Mouse (Mus musculus) forebrain, embryonic 10.5 days (tissue): ENCODE data around the gene Txnrd3. TPM values are rescaled to one million over a fixed set of nuclear protein-coding genes. Genes with fewer than 3 reads are reported as not detected.
A peak's percentile ranks its signal among the peaks of the same experiment; 100 is the strongest.

ENCODE experiments used
- DNase-seq: peaks from one replicate; pipeline ENCODE4 v3.0.0-alpha.2; 2017; ENCODE audit warnings: low spot score; ENCODE audit errors: extremely low spot score
- H3K27ac ChIP-seq: fragments of 300-500 bp; sonication (generic); 2 replicates; pipeline ENCODE4 v1.5.1; 2016; ENCODE audit warnings: mild to moderate bottlenecking
- H3K27me3 ChIP-seq: fragments of 300-500 bp; sonication (generic); 2 replicates; pipeline ENCODE4 v1.6.1; 2016; ENCODE audit warnings: mild to moderate bottlenecking; ENCODE audit not compliant: poor library complexity, severe bottlenecking
- H3K36me3 ChIP-seq: fragments of 300-500 bp; sonication (generic); replicated peaks from 2 replicates; pipeline ENCODE4 v1.6.1; 2016; ENCODE audit warnings: mild to moderate bottlenecking, moderate library complexity
- H3K4me1 ChIP-seq: fragments of 300-500 bp; sonication (generic); 2 replicates; pipeline ENCODE4 v1.6.1; 2016
- H3K4me3 ChIP-seq: fragments of 300-500 bp; sonication (generic); 2 replicates; pipeline ENCODE4 v1.5.1; 2016; ENCODE audit warnings: mild to moderate bottlenecking, moderate library complexity
- H3K9me3 ChIP-seq: fragments of 300-500 bp; sonication (generic); 2 replicates; pipeline ENCODE4 v1.6.1; 2016; ENCODE audit warnings: mild to moderate bottlenecking, moderate library complexity
- WGBS: fragments of 180-500 bp; shearing (Covaris S2); methylation state at CpG from one replicate; pipeline ENCODE4 v1.1.7; 2016; 5-methylcytosine and 5-hydroxymethylcytosine counted together
- polyA plus RNA-seq: library from polyadenylated mRNA; unstranded; fragments of >200 nt; fragmentation: Nextera tagmentation; extraction: Ambion mirVana; gene quantifications from 2 replicates; pipeline ENCODE4 v1.2.1, GENCODE M21; 2016

Gene Txnrd3
- polyA plus RNA-seq, 1 experiment from 2014 or later = 8.9 TPM

DNA sequence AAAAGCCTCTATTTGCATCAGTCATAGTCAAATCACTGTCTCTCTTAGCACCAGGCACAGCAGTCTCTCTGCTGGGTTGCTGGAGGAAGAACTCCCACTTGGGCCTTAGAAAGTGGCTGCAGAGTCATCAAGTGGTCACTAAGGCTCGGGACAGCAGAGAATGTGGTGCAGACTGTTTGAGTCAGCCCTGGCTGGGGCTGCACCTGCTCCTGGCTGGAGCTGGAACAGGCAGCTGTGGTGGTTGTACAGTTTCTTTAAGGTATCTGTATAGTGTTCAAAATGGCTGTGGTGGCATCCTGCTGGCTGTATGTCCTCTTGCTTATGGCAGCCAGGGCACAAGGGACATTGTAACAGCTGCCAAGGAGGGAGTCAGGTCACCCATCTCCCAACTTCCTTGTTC is 16.7 kb downstream of the Txnrd3 start:
- Histone ChIP-seq H3K27me3 (no peaks in the 10 kb centered on the region), H3K4me1 (peaks cover 9% of the 10 kb centered on the region), H3K4me3 (no peak overlapping the region), H3K9me3 (no peaks in the 10 kb centered on the region), H3K36me3 (peaks cover 7% of the 10 kb centered on the region; the same call in 1 of the 2 replicates), H3K27ac (no peak overlapping the region)
- WGBS = 75% methylated on average over 1 of the region's 1 CpGs
- no peak for DNase-seq

- no peak for DNase-seq
- Histone ChIP-seq H3K9me3 (no peaks in the 10 kb centered on the region), H3K4me3 (no peak overlapping the region), H3K27me3 (no peaks in the 10 kb centered on the region), H3K4me1 (peaks cover 12% of the 10 kb centered on the region), H3K36me3 (peaks cover 7% of the 10 kb centered on the region; the same call in 1 of the 2 replicates), H3K27ac (no peak overlapping the region)
- whole genome bisulfite sequencing = 89% methylated on average over 3 of the region's 3 CpGs
Measured at GRCm38 (mm10) chr6:89662521-89662920, 18.7 kb downstream of the Txnrd3 start.

- H3K36me3 ChIP-seq = peaks cover 7% of the 10 kb centered on the region; the same call in 1 of the 2 replicates
- peaks cover 12% of the 10 kb centered on the region for H3K4me1 ChIP-seq
- H3K27me3 ChIP-seq = no peaks in the 10 kb centered on the region
- no peak overlapping the region for H3K4me3 ChIP-seq
- H3K9me3 ChIP-seq = no peaks in the 10 kb centered on the region
- WGBS = 40% methylated on average over 8 of the region's 8 CpGs
- DNase-seq = no peak
- no peak overlapping the region for H3K27ac ChIP-seq
Measured at GRCm38 (mm10) chr6:89665155-89665554, 21.4 kb downstream of the Txnrd3 start.

GRCm38 (mm10) chr6:89665667-89666066 is 21.9 kb downstream of the Txnrd3 start:
- Histone ChIP-seq H3K4me1 (peaks cover 12% of the 10 kb centered on the region), H3K9me3 (no peaks in the 10 kb centered on the region), H3K36me3 (peaks cover 7% of the 10 kb centered on the region; the same call in 1 of the 2 replicates), H3K4me3 (no peak overlapping the region), H3K27me3 (no peaks in the 10 kb centered on the region), H3K27ac (no peak overlapping the region)
- DNase-seq = no peak
- WGBS = 84% methylated on average over 7 of the region's 7 CpGs

DNA sequence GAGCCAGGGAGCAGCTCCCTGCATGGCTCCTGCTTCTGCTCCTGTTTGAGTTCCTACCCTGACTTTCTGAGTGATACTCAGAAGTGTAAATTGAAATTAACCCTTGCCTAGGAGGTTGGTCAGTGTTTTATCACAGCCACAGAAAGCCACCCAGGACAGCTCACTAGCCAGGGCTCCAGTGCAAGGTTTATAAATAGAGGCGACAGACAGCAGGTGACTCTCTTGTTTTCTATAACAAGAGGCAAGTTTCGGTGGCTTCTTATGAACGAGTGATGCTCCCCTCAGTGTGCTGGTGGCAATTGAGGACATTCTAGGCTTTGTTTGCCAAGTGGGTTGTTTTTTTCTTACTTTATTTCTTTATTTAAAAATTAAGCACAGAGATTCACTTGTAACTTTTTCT is 23.2 kb downstream of the Txnrd3 start:
- WGBS = 86% methylated on average over 3 of the region's 3 CpGs
- Histone ChIP-seq H3K36me3 (peaks cover 7% of the 10 kb centered on the region; the same call in 1 of the 2 replicates), H3K27ac (no peak overlapping the region), H3K9me3 (no peaks in the 10 kb centered on the region), H3K4me1 (peaks cover 12% of the 10 kb centered on the region), H3K27me3 (no peaks in the 10 kb centered on the region), H3K4me3 (no peak overlapping the region)
- no peak for DNase-seq

- H3K36me3 ChIP-seq = no peaks in the 10 kb centered on the region
- H3K9me3 ChIP-seq = no peaks in the 10 kb centered on the region
- H3K4me1 ChIP-seq = peaks cover 12% of the 10 kb centered on the region
- no peaks in the 10 kb centered on the region for H3K27me3 ChIP-seq
- no peak overlapping the region for H3K27ac ChIP-seq
- H3K4me3 ChIP-seq = no peak overlapping the region
- WGBS = 89% methylated on average over 6 of the region's 6 CpGs
- DNase-seq = no peak
Measured at GRCm38 (mm10) chr6:89669556-89669955, 25.8 kb downstream of the Txnrd3 start.

DNA sequence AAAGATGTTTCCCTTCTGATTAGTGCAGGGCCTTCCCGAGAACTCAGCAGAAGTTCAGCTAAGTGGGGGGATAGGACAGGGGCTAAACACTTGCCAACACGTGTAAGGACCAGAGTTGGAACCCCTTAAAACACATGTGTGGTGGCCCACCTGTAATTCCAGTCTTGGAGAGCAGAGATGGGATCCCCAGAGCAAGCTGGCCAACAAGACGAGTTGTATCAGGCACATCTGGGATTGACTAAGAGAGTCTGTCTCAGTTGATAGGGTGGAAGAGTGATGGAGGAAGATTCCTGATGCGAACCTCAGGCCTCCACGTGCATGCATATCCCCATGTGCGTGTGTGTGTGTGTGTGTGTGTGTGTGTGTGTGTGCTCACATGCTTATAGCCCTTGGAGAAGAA is 27.6 kb downstream of the Txnrd3 start:
- Histone ChIP-seq H3K27me3 (no peaks in the 10 kb centered on the region), H3K4me3 (no peak overlapping the region), H3K4me1 (no peaks in the 10 kb centered on the region), H3K9me3 (no peaks in the 10 kb centered on the region), H3K36me3 (no peaks in the 10 kb centered on the region; the same call in 1 of the 2 replicates), H3K27ac (no peak overlapping the region)
- DNase-seq = no peak
- 78% methylated on average over 6 of the region's 6 CpGs for WGBS

DNA sequence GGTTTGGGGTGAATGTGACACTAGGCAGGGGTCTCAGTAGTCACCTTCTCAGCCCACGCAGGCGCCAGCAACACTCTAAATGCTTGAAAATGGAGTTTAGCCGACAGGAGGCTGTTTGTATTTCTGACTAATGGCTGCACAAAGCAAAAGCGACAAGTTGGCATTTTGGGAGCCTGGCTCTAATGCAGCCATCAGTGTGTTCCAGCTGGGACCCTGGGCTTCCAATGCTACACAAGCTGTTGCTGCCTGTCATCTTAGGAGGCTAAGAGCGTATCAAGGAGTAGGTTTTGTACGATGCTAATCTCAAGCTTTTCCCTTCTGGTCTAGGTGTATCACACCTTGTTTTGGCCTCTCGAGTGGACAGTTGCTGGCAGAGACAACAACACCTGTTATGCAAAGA is 28.9 kb downstream of the Txnrd3 start:
- no peak for DNase-seq
- Histone ChIP-seq H3K9me3 (no peaks in the 10 kb centered on the region), H3K27me3 (no peaks in the 10 kb centered on the region), H3K36me3 (no peaks in the 10 kb centered on the region; the same call in 1 of the 2 replicates), H3K4me3 (no peak overlapping the region), H3K4me1 (no peaks in the 10 kb centered on the region), H3K27ac (no peak overlapping the region)
- 90% methylated on average over 7 of the region's 7 CpGs for whole genome bisulfite sequencing

- H3K4me3 ChIP-seq = no peak overlapping the region
- H3K4me1 ChIP-seq = no peaks in the 10 kb centered on the region
- no peaks in the 10 kb centered on the region; the same call in 1 of the 2 replicates for H3K36me3 ChIP-seq
- no peaks in the 10 kb centered on the region for H3K9me3 ChIP-seq
- H3K27ac ChIP-seq = no peak overlapping the region
- no peaks in the 10 kb centered on the region for H3K27me3 ChIP-seq
- 90% methylated on average over 11 of the region's 11 CpGs for WGBS
- DNase-seq = no peak
Measured at GRCm38 (mm10) chr6:89673135-89673780, 29.5 kb downstream of the Txnrd3 start.

DNA sequence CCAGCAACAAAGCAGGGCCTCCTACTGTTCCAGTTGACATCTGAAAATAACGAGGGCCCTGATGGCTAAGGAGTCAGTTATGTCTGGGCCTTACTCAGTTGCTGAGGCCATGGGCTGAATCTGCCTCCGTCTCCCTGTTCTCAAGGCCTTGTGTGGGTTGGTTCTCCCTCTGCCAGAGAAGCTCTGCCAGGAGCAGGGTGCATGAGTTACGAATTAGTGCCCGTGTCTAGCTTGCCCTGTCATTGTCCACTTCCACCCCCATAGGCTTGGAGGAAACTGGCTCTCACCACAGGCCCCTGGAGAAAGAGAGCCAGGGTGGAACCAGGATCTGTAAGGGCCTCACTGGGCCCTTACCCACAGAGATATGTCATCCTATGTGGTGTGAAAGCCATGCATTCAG is 34.7 kb downstream of the Txnrd3 start:
- 82% methylated on average over 4 of the region's 4 CpGs for WGBS
- H3K36me3 ChIP-seq = no peaks in the 10 kb centered on the region; the same call in 1 of the 2 replicates
- no peak for DNase-seq
- no peak overlapping the region for H3K27ac ChIP-seq
- H3K4me3 ChIP-seq = no peak overlapping the region
- H3K27me3 ChIP-seq = no peaks in the 10 kb centered on the region
- H3K4me1 ChIP-seq = no peaks in the 10 kb centered on the region
- H3K9me3 ChIP-seq = no peaks in the 10 kb centered on the region

GRCm38 (mm10) chr6:89679291-89679835 is 35.6 kb downstream of the Txnrd3 start:
- H3K36me3 ChIP-seq = no peaks in the 10 kb centered on the region; the same call in 1 of the 2 replicates
- no peak overlapping the region for H3K4me3 ChIP-seq
- no peaks in the 10 kb centered on the region for H3K9me3 ChIP-seq
- no peaks in the 10 kb centered on the region for H3K4me1 ChIP-seq
- H3K27me3 ChIP-seq = no peaks in the 10 kb centered on the region
- WGBS = 23% methylated on average over 10 of the region's 10 CpGs
- no peak overlapping the region for H3K27ac ChIP-seq
- DNase-seq = peak; percentile 69

GRCm38 (mm10) chr6:89680155-89680554 is 36.4 kb downstream of the Txnrd3 start:
- Histone ChIP-seq H3K36me3 (no peaks in the 10 kb centered on the region; the same call in 1 of the 2 replicates), H3K27me3 (no peaks in the 10 kb centered on the region), H3K27ac (no peak overlapping the region), H3K4me1 (no peaks in the 10 kb centered on the region), H3K4me3 (no peak overlapping the region), H3K9me3 (no peaks in the 10 kb centered on the region)
- DNase-seq = peak; percentile 81
- 8% methylated on average over 8 of the region's 8 CpGs for WGBS

- 76% methylated on average over 1 of the region's 1 CpGs for WGBS
- Histone ChIP-seq H3K27ac (no peak overlapping the region), H3K36me3 (no peaks in the 10 kb centered on the region), H3K4me1 (no peaks in the 10 kb centered on the region), H3K9me3 (no peaks in the 10 kb centered on the region), H3K27me3 (no peaks in the 10 kb centered on the region), H3K4me3 (no peak overlapping the region)
- no peak for DNase-seq
Measured at GRCm38 (mm10) chr6:89684231-89684630, 40.4 kb downstream of the Txnrd3 start.
